Mouse (Mus musculus): ENCODE results near the gene Fosb.

Fosb gene
- long read RNA-seq, experiment 1: 0 reads
- long read RNA-seq, experiment 2: 0 reads

DNA sequence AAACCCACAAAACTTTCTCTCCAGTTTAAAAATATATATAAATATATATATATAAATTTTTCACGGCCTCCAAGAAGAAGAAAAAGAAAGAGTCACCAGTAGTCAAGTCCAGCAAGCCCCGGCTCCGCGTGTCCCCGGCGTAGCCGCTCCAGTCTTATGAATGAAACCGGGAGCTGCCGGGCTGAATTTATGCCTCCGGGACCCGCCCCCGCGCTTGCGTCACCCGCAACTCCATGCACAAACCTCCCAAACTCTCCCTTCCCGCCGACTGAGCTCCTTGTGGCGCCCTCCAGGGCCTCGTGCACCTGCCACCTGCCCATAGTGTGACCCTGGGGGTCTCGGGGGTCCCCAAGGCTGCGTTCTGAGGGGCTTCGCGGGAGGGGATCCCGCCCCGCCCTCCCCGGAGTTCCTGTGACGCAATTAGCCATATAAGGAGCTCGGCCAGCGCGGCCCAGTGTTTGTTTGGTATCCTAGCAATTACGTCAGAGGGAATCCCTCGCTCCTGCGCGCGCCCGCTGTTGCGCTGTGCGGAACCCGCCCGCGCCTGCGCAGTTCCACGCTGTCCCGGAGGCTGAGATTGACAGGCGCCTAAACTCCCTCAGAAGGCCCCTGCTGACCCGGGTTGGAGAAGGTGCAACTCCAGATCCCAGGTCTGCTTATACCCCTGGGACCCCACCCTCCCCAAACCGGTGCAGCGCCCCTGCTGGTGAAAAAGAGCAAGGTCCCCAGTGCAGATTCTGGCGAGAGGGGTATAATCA is at the start of gene Fosb:
Gene Fosb, minus strand, starts transcription at position 168 of the 758 bp plus-strand sequence.
- intact Hi-C loops (cut with DNase I): no loop called here

DNA sequence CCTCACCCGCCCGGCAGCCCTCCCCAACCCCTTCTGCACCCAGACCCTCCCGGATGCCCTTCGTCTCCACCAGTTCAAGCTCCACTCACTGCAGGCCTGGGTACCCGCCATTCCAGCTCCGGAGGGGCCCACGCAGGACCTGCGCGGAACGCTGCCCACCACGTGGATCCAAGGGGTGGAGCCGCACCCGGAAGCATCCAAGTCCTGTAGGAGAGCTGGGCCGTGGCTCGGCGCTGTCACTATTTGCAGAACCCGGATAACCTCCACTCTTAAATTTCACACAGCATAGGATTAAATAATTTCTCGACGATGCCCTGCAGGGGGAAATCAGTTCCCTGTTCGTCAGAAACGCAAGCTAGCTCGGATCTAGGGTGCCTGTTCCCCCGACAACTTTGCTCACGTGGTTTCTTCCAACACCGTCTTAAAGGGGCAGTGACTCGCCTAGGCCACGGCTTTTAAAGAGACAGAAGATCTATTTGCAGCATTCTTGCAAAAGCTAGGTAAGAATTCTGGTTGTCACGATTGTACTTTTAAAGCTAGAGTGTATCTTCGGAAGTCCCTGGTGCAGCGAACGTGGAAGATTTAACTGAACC is 49.5 kb upstream of the Fosb start, which contains the start of the genes Cd3eap and Ppp1r13l:
Gene Cd3eap, minus strand, starts transcription at position 185 of the 593 bp plus-strand sequence.
Gene Ppp1r13l, plus strand, starts transcription at position 451 of the 593 bp plus-strand sequence.
- intact Hi-C loops (cut with DNase I): no loop called here

DNA sequence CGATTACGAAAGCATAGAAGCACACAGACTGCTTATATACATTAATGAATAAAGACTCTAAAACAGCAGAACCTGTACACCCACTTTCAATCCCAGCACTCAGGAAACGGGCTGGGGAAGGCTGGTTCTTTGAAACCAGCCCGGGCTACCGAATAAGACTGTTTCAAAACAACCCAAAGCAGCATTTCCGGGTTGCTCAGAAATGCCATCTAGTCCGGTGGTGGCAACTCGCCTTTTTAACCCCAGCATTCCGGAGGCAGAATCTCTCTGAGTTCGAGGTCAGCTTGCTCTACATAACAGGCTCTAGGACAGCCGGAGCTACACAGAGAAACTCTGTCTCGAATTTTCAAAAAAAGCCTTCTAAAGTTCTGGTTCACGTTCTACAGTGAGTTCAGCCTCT is 48.8 kb upstream of the Fosb start:
- intact Hi-C loops (cut with DNase I): no loop called here

DNA sequence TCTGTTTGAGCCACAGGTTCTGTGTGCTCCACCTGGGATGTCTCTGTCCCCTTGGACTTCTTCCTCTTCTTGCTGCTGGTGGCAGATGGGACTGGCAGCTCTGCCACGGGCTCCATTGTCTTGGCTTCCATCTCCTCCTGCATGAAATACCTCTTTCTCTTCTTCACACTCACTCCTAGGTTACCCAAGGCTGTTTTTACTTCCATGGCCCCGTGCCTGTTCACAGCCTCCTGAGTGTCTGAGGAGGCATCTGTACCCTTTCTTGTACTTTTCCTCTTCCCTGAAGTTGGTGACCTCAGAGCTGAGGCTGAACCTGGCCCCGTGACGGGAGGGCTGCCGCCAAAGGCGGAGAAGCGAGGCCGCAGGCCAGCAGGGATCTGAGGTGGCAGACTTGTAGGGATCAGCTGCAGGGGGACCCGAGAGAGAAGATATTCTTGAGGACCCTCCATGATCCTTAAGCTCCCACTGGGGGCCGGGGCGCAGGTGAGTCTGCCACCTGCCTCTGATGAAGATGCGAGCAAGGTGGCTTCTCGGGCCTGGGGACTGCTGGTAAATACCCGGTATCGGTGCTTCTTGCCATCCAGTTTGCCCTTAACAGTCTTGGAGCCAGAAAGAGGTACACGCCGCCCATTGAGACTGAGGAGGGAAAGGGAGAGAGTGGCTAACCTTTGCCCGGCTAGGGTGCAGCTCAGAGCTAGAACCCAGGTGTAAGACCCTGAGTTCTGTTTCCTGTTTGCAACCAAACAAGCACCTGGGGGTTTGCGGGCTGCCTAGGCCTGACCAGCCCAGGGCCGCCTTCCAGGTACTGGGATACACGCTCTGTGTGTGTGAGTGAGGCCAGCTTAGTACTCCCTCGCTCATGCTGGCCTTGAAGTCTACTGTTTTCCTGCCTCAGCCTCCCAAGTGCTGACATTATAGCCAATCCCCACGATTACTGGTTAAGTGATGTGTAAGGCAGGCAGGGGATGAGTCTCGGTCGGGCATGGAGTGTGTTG is 47.8 kb upstream of the Fosb start:
- intact Hi-C loops (cut with DNase I): no loop called here

DNA sequence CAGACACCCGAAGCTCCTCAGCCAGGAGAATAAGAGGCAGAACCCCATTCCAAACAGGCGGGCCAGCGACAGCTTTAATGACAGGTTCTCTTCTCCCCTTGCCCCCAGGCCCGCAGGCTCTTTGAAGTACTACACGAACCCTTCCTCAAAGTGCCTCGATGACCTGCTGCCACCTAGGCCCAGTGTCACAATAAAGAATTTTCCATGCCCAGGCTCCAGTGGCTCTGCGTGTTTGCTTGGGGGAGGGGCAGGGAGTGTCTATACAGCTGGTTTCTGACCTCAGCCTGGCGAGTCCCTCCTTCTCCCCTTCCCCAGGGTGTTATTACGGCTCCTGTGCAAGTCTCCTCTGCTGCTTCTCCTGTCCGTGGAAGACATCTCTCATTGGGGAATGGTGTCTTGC is 46.5 kb upstream of the Fosb start:
- intact Hi-C loops (cut with DNase I): no loop called here

DNA sequence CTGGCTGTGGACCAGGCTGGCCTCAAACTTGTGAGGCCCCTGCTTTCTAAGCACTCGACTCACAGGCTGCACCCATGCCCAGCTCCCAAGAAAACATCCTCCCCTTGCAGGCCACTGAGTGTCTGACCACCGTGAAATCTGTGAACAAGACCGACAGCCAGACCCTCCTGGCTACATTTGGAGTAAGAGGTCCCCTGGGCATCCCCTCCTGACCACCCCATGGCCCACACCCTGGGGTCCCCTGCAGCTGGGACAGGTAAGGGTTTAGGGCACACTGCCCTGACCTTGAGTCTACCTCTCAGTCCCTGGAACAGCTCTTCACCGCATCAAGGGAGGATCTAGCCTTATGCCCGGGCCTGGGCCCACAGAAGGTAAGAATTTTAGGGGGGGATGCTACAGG is 45.1 kb upstream of the Fosb start:
- intact Hi-C loops (cut with DNase I): no loop called here

DNA sequence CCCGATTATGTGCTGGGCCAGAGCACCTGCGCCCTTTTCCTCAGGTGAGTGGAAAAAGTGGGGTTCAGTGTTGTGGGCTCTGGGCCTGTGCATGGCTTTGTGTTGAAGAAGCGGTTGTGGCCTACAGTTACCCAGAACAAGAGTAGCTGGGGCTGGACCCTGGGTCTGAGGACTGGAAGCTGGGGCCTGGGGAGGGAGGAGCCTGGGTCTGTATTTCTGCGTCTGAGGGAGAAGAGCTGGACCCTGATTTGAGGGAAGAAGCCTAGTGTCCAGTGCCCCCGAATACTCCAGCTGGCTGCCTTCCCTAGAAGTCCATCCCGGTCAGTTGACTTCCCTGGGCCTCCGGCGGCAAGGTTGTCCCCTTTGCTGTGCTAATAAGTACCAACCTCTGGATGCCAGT is 40.4 kb upstream of the Fosb start:
- intact Hi-C loops (cut with DNase I): no loop called here

DNA sequence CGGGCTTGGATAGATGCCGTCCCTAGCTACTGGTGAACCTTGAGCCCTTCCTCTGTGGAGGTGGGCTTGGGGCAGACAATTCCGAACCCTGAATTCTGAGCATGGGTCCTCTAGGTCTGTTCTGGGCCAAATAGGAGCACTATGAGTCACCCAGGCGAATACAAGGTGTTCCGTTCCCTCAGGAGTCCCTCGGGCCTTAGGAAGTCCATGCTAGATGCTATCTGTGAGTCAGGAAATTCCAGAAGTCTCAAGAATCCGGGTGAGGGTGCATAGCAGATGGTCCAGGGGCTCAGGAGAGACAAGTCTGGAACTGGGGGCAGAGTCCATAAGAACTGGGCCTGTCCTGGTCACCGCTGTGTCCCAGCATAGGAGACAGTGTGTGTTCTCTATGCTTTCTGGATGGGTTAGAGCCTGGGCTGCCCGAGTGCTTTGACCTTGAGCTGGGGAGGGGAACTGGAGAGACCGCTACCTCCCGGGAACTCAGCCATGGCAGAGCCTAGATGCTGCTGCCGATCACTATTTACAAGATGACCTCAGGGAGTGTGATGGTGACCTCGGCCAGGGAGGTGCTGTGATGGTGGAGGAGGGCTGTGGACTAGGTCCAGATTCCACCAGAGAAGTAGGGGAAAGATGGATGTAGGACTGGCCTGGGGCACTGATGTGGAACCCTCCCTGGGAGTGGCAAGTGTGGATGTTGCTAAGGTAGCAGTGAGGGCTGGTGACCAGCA is 39.5 kb upstream of the Fosb start:
- intact Hi-C loops (cut with DNase I): loop anchor here (10.0 kb wide), 1 partner anchor 115 kb away; no protein-coding TSS in a partner anchor

DNA sequence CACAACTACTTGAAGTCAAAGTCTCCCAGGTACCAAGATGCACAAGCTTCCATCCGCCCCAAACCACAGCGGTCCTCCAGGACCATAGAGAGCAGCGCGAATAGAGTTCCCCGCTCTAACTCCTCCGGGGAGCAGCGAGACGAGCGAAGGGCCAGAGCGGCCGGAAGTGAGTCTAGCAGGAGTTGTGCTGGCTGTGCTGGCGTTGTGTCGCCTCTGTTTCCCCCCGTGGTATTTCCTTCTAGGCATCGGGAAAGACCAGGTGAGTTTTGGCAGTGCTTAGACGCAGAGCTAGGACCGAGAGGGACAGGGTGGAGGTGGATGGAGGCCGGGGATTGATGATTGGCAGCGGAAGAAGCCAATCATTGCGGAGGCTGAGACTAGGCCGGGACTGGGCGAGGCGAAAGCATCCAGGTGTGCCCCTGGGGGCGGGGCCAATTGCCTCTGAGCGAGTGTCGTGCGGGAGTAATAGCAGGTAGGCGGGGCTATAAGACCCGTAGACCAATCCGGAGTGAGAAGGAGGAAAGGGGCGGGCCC is 35.2 kb upstream of the Fosb start:
- intact Hi-C loops (cut with DNase I): loop anchor here (10.0 kb wide), 1 partner anchor 110 kb away; no protein-coding TSS in a partner anchor

DNA sequence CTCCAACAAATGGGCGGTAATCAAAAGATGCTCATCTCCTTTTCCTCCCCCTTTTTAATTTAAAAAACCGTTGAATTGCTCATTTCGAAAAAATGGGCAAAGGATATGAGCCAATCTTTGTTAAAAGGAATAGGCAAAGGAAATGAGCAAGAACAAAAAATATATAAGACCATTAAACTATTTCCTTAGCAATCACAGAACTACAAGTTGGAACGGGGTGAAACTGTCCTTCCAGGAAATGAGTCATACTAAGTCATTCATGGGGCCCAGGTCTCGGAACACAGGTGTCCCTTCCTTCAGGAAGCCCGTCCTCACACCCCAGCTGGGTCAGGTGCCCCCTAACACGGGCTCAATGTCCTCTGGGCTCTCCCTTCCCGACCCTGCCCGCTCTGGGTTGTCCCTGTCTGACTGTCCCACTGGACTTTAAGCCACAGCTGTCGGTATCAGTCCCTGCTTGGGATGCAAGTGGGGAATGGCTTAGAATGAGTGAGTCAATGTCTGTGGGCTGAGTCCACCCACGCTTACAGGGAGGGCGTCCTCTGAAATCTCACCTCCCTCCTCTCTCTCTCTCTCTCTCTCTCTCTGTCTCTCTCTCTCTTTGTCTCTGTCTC is 34.5 kb upstream of the Fosb start, which contains the start of gene Ercc1:
Gene Ercc1, plus strand, starts transcription at position 542 of the 611 bp plus-strand sequence.
- intact Hi-C loops (cut with DNase I): loop anchor here (10.0 kb wide), 1 partner anchor 110 kb away; no protein-coding TSS in a partner anchor

DNA sequence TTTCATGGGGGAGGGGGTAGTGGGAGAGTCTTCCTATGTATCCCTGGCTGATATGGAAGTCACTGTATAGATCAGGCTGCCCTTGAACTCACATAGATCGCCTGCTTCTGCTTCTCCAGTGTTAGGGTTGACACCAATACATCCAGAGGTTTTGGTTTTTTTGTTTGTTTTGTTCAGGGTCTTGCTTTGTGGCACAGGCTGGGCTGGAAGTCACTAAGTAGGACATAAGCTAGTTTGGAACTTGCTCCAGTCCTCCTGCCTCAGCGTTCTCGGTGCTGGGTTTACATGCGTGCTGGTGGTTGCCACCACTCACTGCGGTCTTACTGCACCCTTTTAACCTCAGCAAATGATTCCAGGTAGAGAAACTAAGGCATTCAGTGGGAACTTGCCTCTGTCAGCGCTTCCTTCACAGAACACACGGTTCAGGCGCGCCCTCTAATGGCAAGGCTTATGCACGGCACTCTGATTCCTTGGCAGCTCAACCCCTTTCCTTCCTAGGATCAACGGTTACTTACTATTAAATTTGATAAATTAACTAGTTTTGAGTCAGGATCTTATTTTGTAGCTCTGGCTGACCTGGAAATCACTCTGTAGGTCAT is 33.5 kb upstream of the Fosb start:
- intact Hi-C loops (cut with DNase I): loop anchor here (10.0 kb wide), 1 partner anchor 109 kb away; no protein-coding TSS in a partner anchor

DNA sequence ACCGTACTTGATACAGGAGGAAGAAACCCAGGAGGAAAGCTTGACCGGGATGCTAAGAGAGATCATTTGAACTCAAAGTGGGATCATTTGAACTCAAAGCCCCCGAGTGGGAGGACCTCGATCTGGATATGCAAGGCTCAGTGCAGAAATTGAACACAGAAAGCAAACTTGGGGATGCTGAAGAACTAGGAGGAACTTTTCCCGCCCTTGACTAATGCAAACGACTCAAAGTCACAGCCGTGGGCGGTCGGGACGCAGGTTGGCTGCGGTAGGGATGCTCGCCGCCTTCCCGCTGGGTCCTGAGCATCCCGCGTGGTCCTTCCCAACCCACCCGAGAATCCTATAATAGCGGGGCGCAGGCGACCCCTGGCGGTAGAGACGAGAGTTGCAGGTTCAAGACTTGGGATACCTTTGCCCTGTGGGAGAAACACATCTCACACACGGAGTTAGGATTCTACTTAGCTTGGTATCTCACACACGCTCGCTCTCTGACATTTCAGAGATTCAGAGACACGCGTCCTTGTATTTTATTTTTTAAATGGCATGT is 32.7 kb upstream of the Fosb start:
- intact Hi-C loops (cut with DNase I): loop anchor here (1.0 to 10.0 kb wide), 2 partner anchors 42 to 108 kb away; no protein-coding TSS in a partner anchor

DNA sequence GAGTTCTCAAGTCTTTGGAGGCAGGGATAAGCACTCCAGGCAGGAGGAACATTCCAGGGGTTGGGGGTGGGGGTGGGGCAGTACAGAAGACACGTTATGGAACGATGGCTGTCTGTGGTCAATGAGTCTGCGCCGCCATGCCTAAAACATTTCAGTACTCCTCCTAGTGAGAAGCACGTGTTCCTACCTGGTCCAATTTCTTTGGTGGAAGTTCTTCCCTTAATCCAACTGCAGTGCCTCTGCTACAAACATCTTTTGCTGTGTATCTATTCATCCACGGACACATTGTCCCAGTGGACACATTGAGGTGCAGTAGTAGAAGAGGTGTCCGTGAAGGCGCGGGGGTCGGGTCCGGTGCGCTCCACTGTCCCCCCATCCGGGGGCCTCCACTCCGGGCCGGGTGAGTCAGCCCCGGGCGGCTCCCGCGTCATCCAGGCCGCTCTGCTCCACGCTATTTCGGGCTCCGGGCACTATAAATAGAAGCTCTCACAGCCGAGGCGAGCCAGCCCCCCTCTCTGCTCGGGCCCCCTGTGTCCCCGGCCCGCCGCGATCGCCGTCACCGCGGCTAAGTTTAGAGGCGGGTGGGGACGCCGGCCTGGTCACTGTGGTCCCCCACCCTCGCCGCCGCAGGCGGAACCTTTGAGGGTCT is 32.0 kb upstream of the Fosb start:
- intact Hi-C loops (cut with DNase I): loop anchor here (1.0 to 10.0 kb wide), 2 partner anchors 42 to 107 kb away; no protein-coding TSS in a partner anchor

DNA sequence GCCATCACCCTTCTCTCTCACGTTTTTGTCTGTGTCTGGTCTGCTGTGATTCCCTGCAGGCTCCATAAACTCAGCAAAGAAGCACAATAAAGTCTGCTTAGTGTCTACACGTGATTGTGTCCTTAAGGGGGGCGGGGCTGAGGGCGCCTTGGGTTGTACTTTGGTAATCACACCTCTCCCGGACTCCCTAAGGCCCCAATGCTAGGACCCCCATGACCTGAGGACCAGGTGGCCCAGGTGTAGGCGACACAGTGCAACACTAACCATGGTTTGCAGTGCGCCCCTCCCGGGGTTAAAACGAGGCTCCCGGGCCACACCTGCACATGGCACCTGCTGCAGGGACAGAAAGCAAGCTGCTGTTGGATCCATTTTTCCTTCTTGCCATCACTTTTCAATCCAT is 31.4 kb upstream of the Fosb start:
- intact Hi-C loops (cut with DNase I): loop anchor here (10.0 kb wide), 1 partner anchor 106 kb away; no protein-coding TSS in a partner anchor

DNA sequence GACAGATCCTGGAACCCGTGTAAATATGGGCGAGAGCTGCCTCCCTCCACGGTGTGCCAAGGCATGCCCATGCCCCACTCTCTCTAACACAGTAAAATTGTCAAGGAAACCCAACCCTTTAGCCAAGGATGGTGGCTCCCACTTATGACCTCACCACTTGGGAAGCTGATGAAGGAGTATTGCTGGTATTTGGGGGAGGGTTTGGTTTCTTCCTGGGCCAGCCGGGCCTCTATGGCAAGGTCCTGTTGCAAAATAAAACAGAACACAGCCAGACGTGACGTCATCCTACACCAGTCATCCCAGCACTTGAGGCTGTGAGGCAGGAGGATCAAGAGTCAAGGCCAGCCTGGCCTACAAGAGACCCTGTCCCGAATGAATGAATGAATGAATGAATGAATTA is 28.7 kb upstream of the Fosb start:
- intact Hi-C loops (cut with DNase I): no loop called here

DNA sequence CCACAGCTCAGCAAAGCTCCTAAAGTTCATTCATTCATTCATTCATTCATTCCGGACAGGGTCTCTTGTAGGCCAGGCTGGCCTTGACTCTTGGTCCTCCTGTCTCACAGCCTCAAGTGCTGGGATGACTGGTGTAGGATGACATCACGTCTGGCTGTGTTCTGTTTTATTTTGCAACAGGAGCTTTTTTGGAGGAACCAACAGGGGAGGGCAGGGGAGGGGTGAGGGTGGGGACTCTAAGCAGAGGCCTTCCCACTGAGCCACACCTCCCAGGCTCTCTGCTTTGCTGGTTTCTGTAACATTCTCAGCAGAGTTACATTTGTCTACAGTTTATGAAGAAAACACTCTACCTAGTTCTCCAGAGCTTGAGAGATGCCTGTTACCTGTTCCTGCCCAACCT is 28.2 kb upstream of the Fosb start:
- intact Hi-C loops (cut with DNase I): no loop called here

DNA sequence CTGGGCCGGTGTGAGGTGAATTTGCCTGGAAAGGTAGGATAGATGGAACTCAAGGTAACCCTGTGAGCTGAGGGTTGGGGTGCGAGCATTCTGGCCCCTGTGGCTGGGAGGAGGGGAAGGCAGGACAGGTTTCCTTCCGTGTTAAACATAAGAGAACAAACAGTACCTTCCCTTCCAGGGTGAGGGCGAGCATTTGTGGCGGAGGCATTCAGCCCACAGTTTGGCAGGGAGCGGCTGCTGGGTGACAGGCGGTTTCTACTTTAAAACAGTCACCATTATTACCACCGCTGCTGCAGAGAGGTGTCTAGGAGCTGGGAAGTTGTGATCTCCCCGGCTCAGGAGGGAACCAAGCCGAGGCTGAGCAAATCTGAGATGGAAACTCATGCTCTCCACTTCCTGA is 27.3 kb upstream of the Fosb start:
- intact Hi-C loops (cut with DNase I): no loop called here

DNA sequence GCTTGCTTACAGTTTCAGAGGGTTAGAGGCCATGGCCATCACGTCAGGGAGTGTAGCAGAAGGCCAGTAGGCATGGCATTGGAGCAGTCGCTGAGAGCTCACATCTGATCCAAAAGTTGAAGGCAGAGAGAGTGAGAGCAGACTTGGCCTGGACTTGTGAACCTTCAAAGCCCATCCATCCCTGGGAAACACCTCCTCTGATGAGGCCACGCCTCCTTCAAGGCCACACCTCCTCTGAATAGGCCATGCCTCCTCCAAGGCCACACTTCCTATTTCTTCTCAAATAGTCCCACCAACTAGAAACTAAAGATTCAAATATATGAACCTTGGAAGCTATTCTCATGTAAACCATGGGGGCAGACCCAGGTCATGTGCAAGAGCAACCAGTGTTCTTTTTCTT is 25.7 kb upstream of the Fosb start:
- intact Hi-C loops (cut with DNase I): no loop called here

Measured in adrenal gland (tissue).